Mouse (Mus musculus) left cerebral cortex, adult 11 months (tissue): ENCODE results near the gene Add2.

Source experiments
- DNase-seq: peaks from one replicate; pipeline ENCODE4 v3.0.0; 2022; ENCODE audit warnings: low spot score

The Add2 gene

DNA sequence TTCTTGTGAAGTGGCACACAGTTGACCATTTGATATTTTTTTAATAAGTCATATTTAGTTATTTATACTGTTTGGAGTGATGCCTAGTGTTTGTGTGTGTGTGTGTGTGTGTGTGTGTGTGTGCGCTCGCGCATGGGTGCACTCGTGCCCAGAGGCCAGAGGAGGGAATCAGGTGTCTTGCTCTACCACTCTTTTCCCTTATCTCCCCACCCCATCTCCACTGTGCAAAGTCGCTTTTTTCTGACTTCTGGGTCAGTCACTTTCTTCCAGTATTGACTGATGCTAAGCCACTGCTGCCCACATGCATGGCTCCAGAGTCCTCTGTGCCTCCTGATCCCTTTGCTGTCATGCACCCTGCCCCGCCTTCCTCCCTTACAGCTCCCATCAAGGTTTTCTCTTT, 112.8 kb downstream of the Add2 start:
- DNase-seq, result no peak

DNA sequence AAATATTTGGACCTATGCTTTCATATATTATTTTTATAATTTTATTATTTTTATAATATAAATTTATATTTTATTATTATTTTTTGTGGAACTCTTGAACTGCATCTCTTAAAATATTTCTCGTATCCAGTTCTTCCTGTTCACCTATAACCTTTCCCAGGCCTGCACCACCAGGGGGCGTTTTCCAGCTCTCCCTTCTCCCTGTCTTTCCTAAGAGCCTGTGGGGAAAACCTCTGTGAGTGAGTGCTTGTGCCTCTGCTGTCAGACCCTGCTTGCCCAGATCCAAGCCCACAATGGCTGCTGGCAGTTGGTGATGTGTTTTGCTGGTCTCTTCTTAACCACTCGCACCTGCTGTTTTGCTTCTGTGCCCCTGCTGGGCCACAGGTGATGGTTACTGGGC, 113.3 kb downstream of the Add2 start:
- no peak for DNase-seq

DNA sequence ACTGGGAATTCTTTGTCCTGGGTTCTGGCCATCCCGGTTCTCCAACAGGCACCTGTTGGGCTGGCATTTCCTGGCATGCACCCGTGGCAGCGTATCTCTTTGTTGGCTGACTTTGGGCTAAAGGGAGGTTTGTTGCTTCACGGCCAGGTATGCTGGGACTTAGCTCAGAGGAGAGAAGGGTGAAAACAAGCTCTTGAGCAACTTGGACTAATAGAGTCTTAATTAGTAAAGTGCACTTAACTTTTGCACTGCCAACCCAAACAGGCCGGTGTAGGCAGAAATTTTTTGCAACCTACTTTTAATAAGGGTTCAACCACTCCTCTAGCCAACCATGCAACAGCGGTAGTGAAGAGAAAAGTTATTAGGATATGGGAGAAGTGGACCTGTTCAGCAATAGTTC, 116.5 kb downstream of the Add2 start:
- no peak for DNase-seq

DNA sequence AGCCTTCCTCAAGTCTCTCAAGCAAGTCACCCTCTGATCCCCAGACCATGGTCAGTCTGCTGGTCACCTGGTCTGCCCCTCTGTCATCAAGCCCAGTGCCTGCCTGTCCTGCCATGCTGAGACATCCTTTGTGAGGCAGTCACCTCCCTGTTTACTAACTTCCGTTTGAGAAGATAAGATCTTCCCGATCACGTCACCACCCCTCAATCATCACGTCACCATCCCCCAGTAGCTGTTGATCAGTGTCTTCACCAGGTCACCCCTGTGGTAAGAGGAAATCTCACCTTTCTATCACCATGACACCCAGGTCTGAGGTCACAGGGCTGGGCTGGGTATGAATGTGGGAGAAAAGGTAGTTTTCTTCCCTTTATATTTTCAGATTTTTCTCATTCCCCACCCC, 120.0 kb downstream of the Add2 start:
- no peak for DNase-seq

DNA sequence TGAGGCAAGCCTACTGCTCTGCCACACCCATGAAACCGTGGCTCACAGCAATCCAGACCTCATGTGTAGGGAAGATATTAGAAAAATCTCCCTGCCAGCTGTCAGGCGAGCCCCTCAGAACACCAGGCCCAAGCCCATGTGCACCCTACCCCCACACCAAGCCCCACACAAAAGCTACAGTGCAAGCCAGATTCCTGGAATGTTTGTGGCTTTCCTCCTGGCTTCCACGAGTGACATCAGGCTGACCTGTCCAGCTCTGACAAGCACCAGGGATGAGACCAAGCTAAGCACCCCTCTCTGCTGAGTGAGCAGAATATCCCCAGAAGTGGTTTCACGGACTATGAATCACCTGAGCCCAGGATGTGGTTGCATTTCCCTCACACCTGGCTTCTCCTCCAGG, 120.5 kb downstream of the Add2 start:
- no peak for DNase-seq

DNA sequence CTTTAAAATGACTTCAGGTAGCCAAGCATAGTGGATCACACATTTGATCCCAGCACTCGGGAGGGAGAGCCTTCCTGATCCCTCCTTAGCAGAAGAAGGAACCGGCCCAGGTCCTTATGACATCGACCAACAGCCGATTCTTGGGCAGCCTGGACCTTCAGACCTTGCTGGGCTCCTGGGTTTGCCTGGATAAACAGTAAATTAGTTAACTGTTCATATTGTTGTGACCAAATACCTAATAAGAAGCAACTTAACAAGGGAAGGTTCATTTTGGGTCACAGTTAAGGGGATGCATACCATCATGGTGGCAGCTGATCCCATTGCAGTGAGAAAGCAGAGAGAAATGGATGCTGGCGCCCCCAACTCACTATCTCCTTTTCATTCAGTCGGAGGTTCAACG, 124.2 kb downstream of the Add2 start:
- DNase-seq, result no peak

DNA sequence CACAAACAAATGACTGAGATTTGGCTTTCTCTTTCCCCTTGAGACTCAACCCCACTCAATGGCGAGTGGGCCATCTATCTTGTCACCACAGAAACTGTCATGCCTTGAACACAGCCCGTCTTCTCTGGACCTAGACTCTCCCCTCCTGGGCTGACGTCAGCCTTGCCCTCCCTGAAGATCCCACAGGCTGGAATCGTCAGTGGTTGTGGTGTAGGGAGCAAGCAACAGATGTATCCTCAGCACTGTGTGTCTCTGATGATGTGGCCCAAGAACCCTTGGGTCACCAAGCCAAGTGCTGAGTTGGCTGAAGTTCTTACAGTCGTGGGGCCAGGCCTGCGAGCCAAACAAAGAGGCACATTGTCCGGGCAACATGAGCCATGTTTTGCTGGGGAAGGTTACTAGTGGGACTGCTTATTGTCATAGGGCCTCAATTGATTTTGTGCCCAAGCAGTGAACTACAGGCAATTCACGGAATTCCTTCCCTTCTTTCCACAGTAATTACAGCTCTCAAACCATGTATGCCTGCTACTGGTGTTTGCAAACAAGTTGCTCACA, 125.0 kb downstream of the Add2 start:
- DNase-seq, result peak; percentile 16

DNA sequence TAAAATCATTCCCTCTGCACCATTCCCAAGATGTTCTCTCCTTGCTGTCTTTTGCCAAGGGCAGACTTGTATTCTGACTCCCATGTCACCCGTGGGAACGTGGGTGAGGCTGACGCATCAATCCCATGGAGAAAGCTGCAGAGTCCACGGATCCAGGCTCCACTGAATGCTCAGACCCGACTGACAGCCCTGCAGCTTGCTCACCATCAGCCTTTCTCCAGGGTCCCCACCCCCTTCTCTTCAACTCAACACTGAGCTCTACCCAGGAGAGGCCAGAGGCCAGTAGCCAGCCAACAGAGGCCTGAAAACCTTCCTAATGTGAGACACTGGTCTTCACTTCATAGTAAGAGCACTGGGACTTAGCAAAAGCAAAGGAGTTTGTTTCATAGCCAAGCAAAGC, 125.5 kb downstream of the Add2 start:
- DNase-seq, result no peak

DNA sequence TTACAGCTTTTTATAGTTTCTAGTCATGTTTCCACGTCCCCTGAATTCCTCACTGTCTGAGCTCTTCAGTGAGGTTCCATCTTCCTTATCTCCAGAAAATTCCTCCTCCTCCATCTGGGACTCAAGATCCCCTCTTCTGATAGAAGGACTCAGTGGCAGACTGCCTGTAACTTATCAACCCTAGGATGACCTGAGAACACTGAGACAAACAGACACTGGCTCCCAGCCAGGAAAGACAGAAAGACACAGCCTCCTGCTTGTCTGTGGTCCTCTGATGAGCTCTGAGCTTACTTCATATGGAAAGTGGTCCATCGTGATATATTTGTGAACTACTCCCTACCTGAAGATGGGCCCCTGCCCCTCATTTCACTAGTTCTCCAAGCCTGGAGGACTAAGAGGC, 126.0 kb downstream of the Add2 start:
- no peak for DNase-seq

DNA sequence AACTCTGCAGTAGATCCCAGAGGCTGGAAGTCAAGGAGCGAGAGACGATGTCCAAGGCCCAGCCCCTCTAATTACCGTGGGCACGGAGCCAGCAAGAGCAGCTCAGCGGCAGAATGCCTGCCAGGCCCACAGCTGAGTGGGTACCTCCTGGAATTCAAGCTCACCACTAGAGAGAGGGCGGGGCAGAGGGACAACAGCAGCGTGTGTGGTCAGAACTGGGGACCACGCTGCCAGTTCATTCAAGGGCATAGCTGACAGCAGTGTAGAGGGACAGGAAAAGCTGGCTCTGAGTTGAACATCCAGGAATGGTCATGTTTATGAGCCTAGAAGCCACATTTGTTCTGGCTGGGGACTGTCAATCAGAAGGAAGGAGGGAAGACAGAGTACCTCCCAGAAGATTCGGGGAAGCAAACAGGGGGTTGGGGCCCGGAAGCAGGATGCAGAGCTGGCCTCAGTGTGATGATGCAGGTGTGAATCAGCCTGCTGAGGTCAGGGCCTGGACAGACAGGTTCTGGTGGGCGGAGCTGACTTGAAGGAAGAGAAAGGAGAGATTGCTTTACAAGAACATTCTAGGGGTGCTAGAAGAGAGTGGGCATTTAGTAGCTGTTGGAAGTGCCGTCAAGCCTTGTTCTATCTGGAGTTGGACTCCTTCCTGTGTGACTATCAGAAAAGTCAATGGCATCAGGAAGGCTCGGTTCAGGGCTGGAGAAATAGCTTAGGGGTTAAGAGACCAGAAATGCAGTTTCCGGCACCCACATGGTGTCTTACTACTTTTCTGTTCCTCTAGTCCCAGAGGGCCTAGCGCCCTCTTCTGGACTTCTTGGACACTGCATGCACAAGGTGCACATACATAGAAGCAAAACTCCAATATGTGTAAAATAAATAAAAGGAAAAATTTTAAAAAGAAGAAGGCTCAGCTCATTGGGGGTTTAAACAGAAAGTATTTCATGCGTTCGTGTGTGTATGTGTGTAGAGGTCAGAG, 129.1 kb downstream of the Add2 start:
- no peak for DNase-seq

DNA sequence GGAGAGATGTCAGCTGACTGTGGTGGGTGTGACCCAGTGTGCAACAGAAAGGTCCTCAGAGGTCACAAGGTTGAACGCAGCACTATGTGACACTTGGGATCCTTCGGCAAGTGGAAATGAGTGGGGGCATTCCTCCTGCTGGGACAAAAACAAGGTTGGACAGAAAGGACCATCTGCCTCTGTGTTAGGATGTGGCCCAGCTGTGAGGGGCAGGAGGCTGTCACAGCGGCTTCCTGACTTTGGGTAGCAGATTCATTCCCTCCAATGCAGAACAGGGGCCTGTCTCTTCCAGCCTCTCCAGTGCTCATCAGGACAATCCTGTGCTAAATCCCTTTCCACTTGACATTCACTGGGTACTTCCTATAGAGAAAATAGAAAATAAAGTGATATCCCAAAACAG, 132.4 kb downstream of the Add2 start:
- DNase-seq, result no peak

DNA sequence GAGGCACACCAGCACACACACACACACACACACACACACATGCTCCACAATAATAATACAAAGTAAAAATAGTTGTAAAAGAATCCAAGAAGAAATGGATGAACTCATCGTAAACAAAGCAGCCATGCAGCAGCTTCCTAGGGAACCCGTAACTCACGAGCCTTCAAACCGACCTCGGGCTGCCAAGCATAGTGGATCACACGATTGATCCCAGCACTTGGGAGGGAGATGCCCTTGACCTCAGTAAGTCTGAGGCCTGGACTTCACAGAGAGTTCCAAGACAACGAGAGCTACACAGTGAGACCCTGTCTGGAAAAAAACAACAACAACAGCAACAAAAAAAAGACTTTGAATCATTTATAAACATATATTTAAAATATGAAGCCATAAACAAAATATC, 133.1 kb downstream of the Add2 start:
- DNase-seq, result no peak

DNA sequence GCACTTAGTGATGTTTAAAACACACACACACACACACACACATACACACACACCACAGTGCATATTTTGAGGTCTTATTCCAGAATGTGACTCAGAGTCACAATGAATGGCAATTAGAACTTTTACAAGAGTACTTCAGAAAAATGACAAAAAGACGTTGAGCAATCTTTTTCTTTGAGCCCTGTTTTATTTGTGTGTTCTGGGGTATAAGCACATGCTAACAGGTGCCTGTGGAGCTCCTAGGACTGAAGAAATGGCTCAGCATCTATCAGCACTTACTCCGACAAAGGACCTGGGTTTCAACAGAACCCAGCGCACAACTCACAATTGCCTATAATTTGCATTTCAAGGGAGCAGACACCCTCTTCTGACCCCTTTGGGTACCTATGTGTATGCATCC, 135.5 kb downstream of the Add2 start:
- no peak for DNase-seq

DNA sequence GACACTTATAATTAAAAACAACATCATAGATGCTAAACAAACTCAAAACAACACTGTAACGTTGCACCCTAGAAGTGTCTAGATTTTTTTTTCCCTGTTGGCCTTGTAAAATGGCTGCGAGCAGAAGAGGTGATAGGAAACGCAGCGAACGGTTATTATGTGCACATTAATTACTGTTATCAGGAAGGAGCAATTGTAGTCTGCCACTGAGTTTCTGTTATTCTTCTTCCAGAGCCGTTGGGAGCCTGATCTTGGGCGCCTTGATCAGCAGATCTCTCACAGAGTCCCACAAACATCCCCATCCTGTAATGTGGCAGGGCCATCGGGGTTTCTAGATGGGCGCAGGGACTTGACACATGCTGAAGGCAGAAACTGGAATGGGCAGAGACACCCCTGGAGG, 137.9 kb downstream of the Add2 start:
- no peak for DNase-seq

DNA sequence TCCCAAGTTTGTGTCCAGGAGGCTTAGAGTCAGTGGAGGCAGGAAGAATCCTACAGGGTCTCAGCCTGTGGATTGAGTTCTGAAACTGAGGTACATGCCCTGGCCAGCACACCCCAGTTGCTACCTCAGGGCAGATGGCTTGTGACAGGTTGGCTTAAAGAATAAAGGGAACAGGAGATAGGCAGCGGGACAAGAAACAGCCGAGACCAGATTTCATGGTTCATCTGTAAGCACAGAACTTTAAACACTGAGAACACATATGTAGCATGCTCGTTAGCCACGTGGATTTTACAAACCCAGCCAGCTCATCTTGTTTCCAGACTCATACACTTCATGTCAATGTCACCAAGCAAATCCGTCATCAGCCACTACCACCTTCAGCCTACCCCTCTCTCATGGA, 139.4 kb downstream of the Add2 start:
- DNase-seq, result no peak

DNA sequence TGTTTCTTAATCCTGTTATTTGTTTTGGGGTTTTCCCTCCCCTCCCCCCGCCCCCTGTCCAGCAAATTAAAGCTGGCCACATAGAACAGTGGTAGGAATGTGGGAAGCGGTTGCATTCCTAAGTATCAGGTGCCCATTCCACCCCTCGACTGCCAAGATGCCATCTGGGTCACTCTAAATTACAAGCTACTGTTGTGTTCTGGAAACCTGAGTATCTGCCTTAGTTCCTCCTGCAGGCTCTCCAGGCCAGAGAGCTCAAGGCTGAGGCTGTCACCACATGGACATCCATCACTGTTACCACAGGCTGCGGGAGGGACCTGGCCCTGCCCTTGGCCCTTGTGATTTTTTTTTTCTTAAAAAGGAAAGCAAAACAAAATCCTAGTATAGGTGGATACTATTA, 140.7 kb downstream of the Add2 start:
- no peak for DNase-seq
